Mouse (Mus musculus): Measurements from ENCODE around the gene 4930430A15Rik. TPM values are rescaled to one million over a fixed set of nuclear protein-coding genes. Genes with fewer than 3 reads are reported as not detected.

Gene 4930430A15Rik
- polyA plus RNA-seq (2015; fragmentation: Nextera tagmentation; extraction: Ambion mirVana), result not detected in 2 replicates

GRCm38 (mm10) chr2:111229502-111229901, at the start of gene 4930430A15Rik:
4930430A15Rik (minus strand) TSS chr2:111229602.
- no peak within 1 kb of the TSS for H3K4me3 ChIP-seq (ENCODE audit: low read depth, low read length)
- H3K36me3 ChIP-seq (ENCODE audit: control insufficient read depth, insufficient read depth, low read length), result no peaks in the 10 kb centered on the region
- H3K27me3 ChIP-seq (ENCODE audit: control insufficient read depth, insufficient read depth, low read length), result no peaks in the 10 kb centered on the region
- H3K27ac ChIP-seq (replicated peaks), result no peak within 1 kb of the TSS
- no peak for TF ChIP-seq CTCF (IDR thresholded peaks at IDR 0.05; ENCODE audit: low read depth)
- no peak for TF ChIP-seq EP300 (optimal IDR thresholded peaks at IDR 0.05)
- H3K9me3 ChIP-seq (ENCODE audit: control insufficient read depth, low read length), result no peaks in the 10 kb centered on the region
- no peak within 1 kb of the TSS for H3K9ac ChIP-seq (ENCODE audit: low read length)
- WGBS, result 81% methylated on average over 6 of the region's 6 CpGs
- no peak for DNase-seq (ENCODE audit: low spot score)
- no peak within 1 kb of the TSS for H3K4me2 ChIP-seq (replicated peaks; ENCODE audit: low read depth)
- no peaks in the 10 kb centered on the region for H3K4me1 ChIP-seq (replicated peaks; ENCODE audit: control insufficient read depth, insufficient read depth)
- ATAC-seq (ENCODE audit: low FRiP score, low TSS enrichment), result no peak

- H3K9me3 ChIP-seq (ENCODE audit: control insufficient read depth, low read length), result no peaks in the 10 kb centered on the region
- TF ChIP-seq CTCF (IDR thresholded peaks at IDR 0.05; ENCODE audit: low read depth) (no peak), EP300 (optimal IDR thresholded peaks at IDR 0.05) (no peak)
- ATAC-seq (ENCODE audit: low FRiP score, low TSS enrichment) (no peak), DNase-seq (ENCODE audit: low spot score) (no peak)
- no peaks in the 10 kb centered on the region for H3K36me3 ChIP-seq (ENCODE audit: control insufficient read depth, insufficient read depth, low read length)
- H3K27ac ChIP-seq (replicated peaks), result no peak within 1 kb of the TSS
- H3K9ac ChIP-seq (ENCODE audit: low read length), result no peak within 1 kb of the TSS
- no peaks in the 10 kb centered on the region for H3K4me1 ChIP-seq (replicated peaks; ENCODE audit: control insufficient read depth, insufficient read depth)
- no peaks in the 10 kb centered on the region for H3K27me3 ChIP-seq (ENCODE audit: control insufficient read depth, insufficient read depth, low read length)
- 68% methylated on average over 2 of the region's 2 CpGs for WGBS
- H3K4me3 ChIP-seq (ENCODE audit: low read depth, low read length), result no peak within 1 kb of the TSS
- no peak within 1 kb of the TSS for H3K4me2 ChIP-seq (replicated peaks; ENCODE audit: low read depth)
Observed at GRCm38 (mm10) chr2:111274006-111274405, 44.6 kb upstream of the 4930430A15Rik start, which contains the start of gene Olfr1277. Olfr1277 (minus strand) TSS chr2:111274106.

- TF ChIP-seq CTCF (IDR thresholded peaks at IDR 0.05; ENCODE audit: low read depth) (no peak), EP300 (optimal IDR thresholded peaks at IDR 0.05) (no peak)
- Histone ChIP-seq H3K27ac (replicated peaks) (no peak within 1 kb of the TSS), H3K9me3 (ENCODE audit: control insufficient read depth, low read length) (no peaks in the 10 kb centered on the region), H3K4me1 (replicated peaks; ENCODE audit: control insufficient read depth, insufficient read depth) (no peaks in the 10 kb centered on the region), H3K9ac (ENCODE audit: low read length) (no peak within 1 kb of the TSS), H3K4me2 (replicated peaks; ENCODE audit: low read depth) (no peak within 1 kb of the TSS), H3K27me3 (ENCODE audit: control insufficient read depth, insufficient read depth, low read length) (no peaks in the 10 kb centered on the region), H3K4me3 (ENCODE audit: low read depth, low read length) (no peak within 1 kb of the TSS), H3K36me3 (ENCODE audit: control insufficient read depth, insufficient read depth, low read length) (no peaks in the 10 kb centered on the region)
- DNase-seq (ENCODE audit: low spot score) (no peak), ATAC-seq (ENCODE audit: low FRiP score, low TSS enrichment) (no peak)
Observed at GRCm38 (mm10) chr2:111254216-111254615, 24.8 kb upstream of the 4930430A15Rik start, which contains the start of gene Olfr1276. Olfr1276 (plus strand) TSS chr2:111254516.

GRCm38 (mm10) chr2:111235186-111235585, 5.8 kb upstream of the 4930430A15Rik start, which contains the start of gene Olfr1275:
Olfr1275 (minus strand) TSS chr2:111235286.
- ATAC-seq (ENCODE audit: low FRiP score, low TSS enrichment) (no peak), DNase-seq (ENCODE audit: low spot score) (no peak)
- Histone ChIP-seq H3K27me3 (ENCODE audit: control insufficient read depth, insufficient read depth, low read length) (no peaks in the 10 kb centered on the region), H3K9me3 (ENCODE audit: control insufficient read depth, low read length) (no peaks in the 10 kb centered on the region), H3K36me3 (ENCODE audit: control insufficient read depth, insufficient read depth, low read length) (no peaks in the 10 kb centered on the region), H3K4me3 (ENCODE audit: low read depth, low read length) (no peak within 1 kb of the TSS), H3K4me1 (replicated peaks; ENCODE audit: control insufficient read depth, insufficient read depth) (no peaks in the 10 kb centered on the region), H3K9ac (ENCODE audit: low read length) (no peak within 1 kb of the TSS), H3K27ac (replicated peaks) (no peak within 1 kb of the TSS), H3K4me2 (replicated peaks; ENCODE audit: low read depth) (no peak within 1 kb of the TSS)
- WGBS, result 83% methylated on average over 1 of the region's 1 CpGs
- TF ChIP-seq EP300 (optimal IDR thresholded peaks at IDR 0.05) (no peak), CTCF (IDR thresholded peaks at IDR 0.05; ENCODE audit: low read depth) (no peak)

- Histone ChIP-seq H3K27me3 (ENCODE audit: control insufficient read depth, insufficient read depth, low read length) (no peaks in the 10 kb centered on the region), H3K9me3 (ENCODE audit: control insufficient read depth, low read length) (no peaks in the 10 kb centered on the region), H3K27ac (replicated peaks) (no peak overlapping the region), H3K36me3 (ENCODE audit: control insufficient read depth, insufficient read depth, low read length) (no peaks in the 10 kb centered on the region), H3K4me3 (ENCODE audit: low read depth, low read length) (no peak overlapping the region), H3K4me2 (replicated peaks; ENCODE audit: low read depth) (no peak overlapping the region), H3K4me1 (replicated peaks; ENCODE audit: control insufficient read depth, insufficient read depth) (no peaks in the 10 kb centered on the region), H3K9ac (ENCODE audit: low read length) (no peak overlapping the region)
- ATAC-seq (ENCODE audit: low FRiP score, low TSS enrichment) (no peak), DNase-seq (ENCODE audit: low spot score) (no peak)
- TF ChIP-seq EP300 (optimal IDR thresholded peaks at IDR 0.05) (no peak), CTCF (IDR thresholded peaks at IDR 0.05; ENCODE audit: low read depth) (no peak)
- WGBS, result 89% methylated on average over 11 of the region's 11 CpGs
Observed at GRCm38 (mm10) chr2:111182068-111182467, 47.3 kb downstream of the 4930430A15Rik start.

GRCm38 (mm10) chr2:111152836-111153235, 76.6 kb downstream of the 4930430A15Rik start, which contains the start of gene Gm15130:
Gm15130 (minus strand) TSS chr2:111152936.
- Histone ChIP-seq H3K27me3 (ENCODE audit: control insufficient read depth, insufficient read depth, low read length) (no peaks in the 10 kb centered on the region), H3K9me3 (ENCODE audit: control insufficient read depth, low read length) (no peaks in the 10 kb centered on the region), H3K4me1 (replicated peaks; ENCODE audit: control insufficient read depth, insufficient read depth) (no peaks in the 10 kb centered on the region), H3K27ac (replicated peaks) (no peak within 1 kb of the TSS), H3K4me2 (replicated peaks; ENCODE audit: low read depth) (no peak within 1 kb of the TSS), H3K9ac (ENCODE audit: low read length) (no peak within 1 kb of the TSS), H3K36me3 (ENCODE audit: control insufficient read depth, insufficient read depth, low read length) (no peaks in the 10 kb centered on the region), H3K4me3 (ENCODE audit: low read depth, low read length) (no peak within 1 kb of the TSS)
- DNase-seq (ENCODE audit: low spot score), result no peak
- ATAC-seq (ENCODE audit: low FRiP score, low TSS enrichment), result no peak
- no peak for TF ChIP-seq CTCF (IDR thresholded peaks at IDR 0.05; ENCODE audit: low read depth)
- 61% methylated on average over 2 of the region's 2 CpGs for WGBS

Measured in stomach, postnatal 0 days (tissue).